Mouse (Mus musculus): ENCODE results near the gene Rock2. TPM values are rescaled to one million over a fixed set of nuclear protein-coding genes. Genes with fewer than 3 reads are reported as not detected.
A peak's percentile ranks its signal among the peaks of the same experiment; 100 is the strongest.

The Rock2 gene
- polyA plus RNA-seq, 1 experiment from 2014 or later = 15.6 TPM

DNA sequence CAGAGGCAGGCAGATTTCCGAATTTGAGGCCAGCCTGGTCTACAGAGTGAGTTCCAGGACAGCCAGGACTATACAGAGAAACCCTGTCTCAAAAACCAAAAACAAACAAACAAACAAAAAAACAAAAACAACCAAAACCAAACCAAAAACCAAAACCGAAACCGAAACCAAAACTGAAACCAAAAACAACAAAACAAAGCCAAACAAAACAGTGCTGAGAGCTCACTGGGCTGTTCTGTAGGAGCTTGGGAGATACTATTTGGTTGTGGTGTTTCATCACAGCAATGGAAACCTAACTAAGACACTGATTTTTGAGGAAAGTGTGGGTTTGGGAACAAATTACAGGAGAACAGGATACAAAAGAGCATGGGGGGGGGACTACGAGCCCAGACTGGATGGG lies 127.5 kb downstream of the Rock2 start:
- Histone ChIP-seq H3K9ac (replicated peaks; ENCODE audit: low read depth, low read length) (no peak overlapping the region), H3K27me3 (replicated peaks; ENCODE audit: control insufficient read depth, insufficient read depth, low read length) (no peaks in the 10 kb centered on the region), H3K4me3 (replicated peaks; ENCODE audit: low read length) (no peak overlapping the region), H3K9me3 (ENCODE audit: control insufficient read depth, low read length) (no peaks in the 10 kb centered on the region), H3K27ac (ENCODE audit: low read length) (no peak overlapping the region), H3K36me3 (ENCODE audit: control insufficient read depth, insufficient read depth) (no peaks in the 10 kb centered on the region), H3K4me1 (replicated peaks; ENCODE audit: control insufficient read depth, insufficient read depth, low read length) (no peaks in the 10 kb centered on the region), H3K4me2 (ENCODE audit: low read length) (no peak overlapping the region)
- ATAC-seq = no peak
- 83% methylated on average over 4 of the region's 4 CpGs for WGBS

DNA sequence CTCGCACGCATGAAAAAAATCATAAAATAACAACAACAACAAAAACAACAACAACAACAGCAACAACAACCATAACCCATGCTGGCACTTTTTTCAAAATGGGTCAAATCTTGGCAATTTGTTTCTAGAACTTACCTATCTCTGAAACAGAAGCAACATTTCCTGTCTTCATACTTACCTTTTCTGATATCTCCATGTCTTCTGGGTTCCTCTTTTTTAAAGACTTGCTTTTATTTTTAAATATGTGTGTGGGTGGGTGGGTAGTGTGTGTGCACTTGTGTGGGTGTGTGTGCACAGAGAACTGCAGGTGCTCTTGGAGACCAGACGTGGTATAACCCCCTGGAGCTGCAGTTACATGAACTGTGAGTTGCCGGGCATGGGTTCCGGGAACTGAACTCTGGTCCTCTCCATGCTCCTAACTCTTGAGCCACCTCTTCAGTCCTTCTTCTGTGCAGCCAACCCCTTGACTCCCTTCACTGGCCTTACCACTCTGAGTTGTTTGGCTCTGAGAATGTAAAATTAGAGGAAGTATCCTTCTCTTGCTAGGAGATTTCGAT lies 129.9 kb downstream of the Rock2 start:
- Histone ChIP-seq H3K9me3 (ENCODE audit: control insufficient read depth, low read length) (no peaks in the 10 kb centered on the region), H3K4me3 (replicated peaks; ENCODE audit: low read length) (no peak overlapping the region), H3K36me3 (ENCODE audit: control insufficient read depth, insufficient read depth) (no peaks in the 10 kb centered on the region), H3K4me2 (ENCODE audit: low read length) (no peak overlapping the region), H3K4me1 (replicated peaks; ENCODE audit: control insufficient read depth, insufficient read depth, low read length) (no peaks in the 10 kb centered on the region), H3K27me3 (replicated peaks; ENCODE audit: control insufficient read depth, insufficient read depth, low read length) (no peaks in the 10 kb centered on the region), H3K9ac (replicated peaks; ENCODE audit: low read depth, low read length) (no peak overlapping the region), H3K27ac (ENCODE audit: low read length) (no peak overlapping the region)
- ATAC-seq = no peak
- WGBS = 94% methylated on average over 6 of the region's 6 CpGs

DNA sequence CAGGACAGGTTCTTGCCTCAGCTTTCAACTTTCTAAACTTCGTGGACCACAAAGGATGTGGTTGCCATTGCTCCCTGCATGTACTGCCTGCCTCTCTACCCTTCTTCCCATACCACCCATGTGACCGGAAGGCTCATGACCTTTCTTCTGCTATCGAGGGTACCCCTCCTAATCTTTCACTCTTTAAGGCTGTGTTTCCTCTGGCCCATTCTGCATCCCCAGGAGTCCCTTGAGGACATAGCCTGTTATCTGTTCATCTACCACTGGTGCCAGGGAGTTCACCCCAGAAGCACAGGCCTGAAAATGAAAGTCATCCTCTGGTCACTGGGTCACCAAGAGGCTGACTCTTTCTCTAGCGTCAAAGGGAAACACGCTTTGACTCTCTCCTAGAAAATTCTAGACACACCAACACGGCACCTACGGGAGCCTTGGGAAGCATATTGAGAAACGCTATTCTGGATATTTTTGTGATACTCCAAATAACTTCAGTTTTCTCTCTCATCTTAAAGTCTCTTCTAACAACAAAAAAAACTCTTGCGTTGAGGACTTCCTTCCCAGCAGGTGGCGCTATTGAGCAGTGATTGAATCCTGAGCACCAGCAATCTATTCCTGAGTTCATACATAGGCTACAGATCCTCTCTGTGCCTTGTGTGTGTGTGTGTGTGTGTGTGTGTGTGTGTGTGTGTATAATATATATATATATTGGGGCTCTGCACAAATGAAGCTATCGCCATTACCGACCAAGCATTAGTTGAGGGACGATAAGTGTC lies 138.2 kb downstream of the Rock2 start:
- no peak overlapping the region for H3K27ac ChIP-seq (ENCODE audit: low read length)
- no peaks in the 10 kb centered on the region for H3K36me3 ChIP-seq (ENCODE audit: control insufficient read depth, insufficient read depth)
- WGBS = 41% methylated on average over 13 of the region's 13 CpGs
- H3K4me1 ChIP-seq (replicated peaks; ENCODE audit: control insufficient read depth, insufficient read depth, low read length) = peaks cover 15% of the 10 kb centered on the region; the same call in 1 of the 2 replicates
- peak; percentile 70 for ATAC-seq
- no peak overlapping the region for H3K4me2 ChIP-seq (ENCODE audit: low read length)
- H3K9ac ChIP-seq (replicated peaks; ENCODE audit: low read depth, low read length) = no peak overlapping the region
- H3K9me3 ChIP-seq (ENCODE audit: control insufficient read depth, low read length) = no peaks in the 10 kb centered on the region
- H3K27me3 ChIP-seq (replicated peaks; ENCODE audit: control insufficient read depth, insufficient read depth, low read length) = no peaks in the 10 kb centered on the region
- H3K4me3 ChIP-seq (replicated peaks; ENCODE audit: low read length) = no peak overlapping the region

DNA sequence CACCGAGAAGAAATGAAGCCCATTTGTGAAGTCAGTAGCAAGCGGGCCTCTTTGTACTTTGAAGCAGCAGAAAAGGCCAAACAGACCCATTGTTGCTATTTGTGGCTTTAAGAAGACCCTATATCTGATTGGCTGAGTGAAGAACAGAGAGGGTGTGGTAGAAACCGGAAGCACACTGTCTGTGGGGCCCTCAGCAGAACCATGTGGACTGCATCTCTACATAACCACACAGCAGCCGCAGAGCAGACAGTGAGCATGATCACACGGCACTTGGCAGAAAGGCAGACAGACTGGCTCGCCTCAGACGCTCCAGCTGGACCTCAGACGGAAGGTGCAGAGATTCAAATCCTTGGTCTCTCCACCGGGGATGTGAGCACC lies 138.8 kb downstream of the Rock2 start:
- ATAC-seq = peak; percentile 38
- Histone ChIP-seq H3K9me3 (ENCODE audit: control insufficient read depth, low read length) (no peaks in the 10 kb centered on the region), H3K27ac (ENCODE audit: low read length) (no peak overlapping the region), H3K4me3 (replicated peaks; ENCODE audit: low read length) (no peak overlapping the region), H3K9ac (replicated peaks; ENCODE audit: low read depth, low read length) (no peak overlapping the region), H3K36me3 (ENCODE audit: control insufficient read depth, insufficient read depth) (no peaks in the 10 kb centered on the region), H3K4me2 (ENCODE audit: low read length) (no peak overlapping the region), H3K27me3 (replicated peaks; ENCODE audit: control insufficient read depth, insufficient read depth, low read length) (no peaks in the 10 kb centered on the region), H3K4me1 (replicated peaks; ENCODE audit: control insufficient read depth, insufficient read depth, low read length) (peaks cover 15% of the 10 kb centered on the region; the same call in 1 of the 2 replicates)
- 61% methylated on average over 9 of the region's 9 CpGs for WGBS

DNA sequence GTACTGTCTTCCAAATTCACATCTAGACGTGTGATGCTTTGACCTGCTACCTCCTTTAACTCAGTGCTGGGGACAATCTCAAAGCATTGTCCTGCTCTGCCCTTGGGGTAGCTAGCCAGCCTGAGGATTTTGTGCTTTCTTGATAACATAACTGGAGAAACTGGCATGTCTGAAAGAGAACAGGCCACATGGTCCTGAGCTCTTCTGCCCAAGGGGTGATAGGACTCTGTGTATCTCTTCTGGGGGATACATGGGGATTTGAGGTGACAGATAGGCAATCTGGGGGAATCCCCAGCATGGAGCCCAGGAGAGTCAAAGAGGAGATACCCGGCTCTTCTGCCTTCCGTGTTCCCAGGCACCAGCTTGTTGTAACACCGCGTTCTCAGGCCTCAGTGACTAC lies 140.0 kb downstream of the Rock2 start:
- H3K4me1 ChIP-seq (replicated peaks; ENCODE audit: control insufficient read depth, insufficient read depth, low read length) = peaks cover 15% of the 10 kb centered on the region; the same call in 1 of the 2 replicates
- no peaks in the 10 kb centered on the region for H3K36me3 ChIP-seq (ENCODE audit: control insufficient read depth, insufficient read depth)
- H3K4me3 ChIP-seq (replicated peaks; ENCODE audit: low read length) = no peak overlapping the region
- no peak for ATAC-seq
- H3K9me3 ChIP-seq (ENCODE audit: control insufficient read depth, low read length) = no peaks in the 10 kb centered on the region
- H3K27ac ChIP-seq (ENCODE audit: low read length) = no peak overlapping the region
- no peak overlapping the region for H3K9ac ChIP-seq (replicated peaks; ENCODE audit: low read depth, low read length)
- H3K27me3 ChIP-seq (replicated peaks; ENCODE audit: control insufficient read depth, insufficient read depth, low read length) = no peaks in the 10 kb centered on the region
- WGBS = 79% methylated on average over 5 of the region's 5 CpGs
- no peak overlapping the region for H3K4me2 ChIP-seq (ENCODE audit: low read length)

DNA sequence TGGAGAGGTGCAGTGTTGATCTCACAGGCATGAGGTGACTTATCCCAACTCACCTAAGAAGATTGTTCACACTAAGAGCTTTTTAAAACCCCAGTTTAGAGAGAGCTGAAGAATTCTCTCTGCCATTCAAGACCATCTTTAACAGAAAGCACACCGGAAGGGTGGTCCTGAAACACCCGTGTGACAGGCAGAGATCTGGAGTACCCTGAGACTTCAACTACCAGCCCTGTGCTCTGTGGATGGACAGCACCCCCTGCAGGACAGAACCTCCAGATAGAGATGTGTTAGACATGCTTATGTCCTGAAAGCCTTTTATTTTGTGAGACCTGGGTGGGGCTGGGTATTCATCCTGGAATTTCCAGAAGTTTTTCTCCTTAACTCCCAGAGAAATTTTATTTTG lies 140.4 kb downstream of the Rock2 start:
- no peaks in the 10 kb centered on the region for H3K9me3 ChIP-seq (ENCODE audit: control insufficient read depth, low read length)
- no peak overlapping the region for H3K9ac ChIP-seq (replicated peaks; ENCODE audit: low read depth, low read length)
- no peaks in the 10 kb centered on the region for H3K36me3 ChIP-seq (ENCODE audit: control insufficient read depth, insufficient read depth)
- no peak overlapping the region for H3K27ac ChIP-seq (ENCODE audit: low read length)
- ATAC-seq = no peak
- H3K27me3 ChIP-seq (replicated peaks; ENCODE audit: control insufficient read depth, insufficient read depth, low read length) = no peaks in the 10 kb centered on the region
- H3K4me1 ChIP-seq (replicated peaks; ENCODE audit: control insufficient read depth, insufficient read depth, low read length) = peaks cover 15% of the 10 kb centered on the region; the same call in 1 of the 2 replicates
- no peak overlapping the region for H3K4me3 ChIP-seq (replicated peaks; ENCODE audit: low read length)
- 64% methylated on average over 2 of the region's 2 CpGs for WGBS
- H3K4me2 ChIP-seq (ENCODE audit: low read length) = no peak overlapping the region

DNA sequence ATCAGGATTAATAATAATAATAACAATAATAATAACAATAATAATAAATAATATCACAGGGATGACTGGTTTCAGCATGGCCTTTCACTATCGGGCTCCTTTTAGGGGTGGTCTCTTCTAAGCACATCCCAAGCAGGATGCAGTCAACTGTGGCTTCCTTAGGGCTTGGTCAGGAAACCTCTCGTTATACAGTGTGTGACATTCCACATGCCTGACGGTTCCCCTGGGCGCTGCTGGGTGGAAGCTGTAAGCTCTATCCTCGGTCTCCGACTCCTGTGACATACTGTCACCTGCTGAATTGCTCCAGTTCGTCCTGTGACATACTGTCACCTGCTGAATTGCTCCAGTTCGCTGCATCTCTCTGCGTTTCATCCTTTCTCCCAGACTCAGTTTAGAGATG lies 141.8 kb downstream of the Rock2 start:
- no peak for ATAC-seq
- Histone ChIP-seq H3K27ac (ENCODE audit: low read length) (no peak overlapping the region), H3K27me3 (replicated peaks; ENCODE audit: control insufficient read depth, insufficient read depth, low read length) (no peaks in the 10 kb centered on the region), H3K9me3 (ENCODE audit: control insufficient read depth, low read length) (no peaks in the 10 kb centered on the region), H3K9ac (replicated peaks; ENCODE audit: low read depth, low read length) (no peak overlapping the region), H3K4me3 (replicated peaks; ENCODE audit: low read length) (no peak overlapping the region), H3K4me2 (ENCODE audit: low read length) (no peak overlapping the region), H3K4me1 (replicated peaks; ENCODE audit: control insufficient read depth, insufficient read depth, low read length) (peaks cover 15% of the 10 kb centered on the region; the same call in 1 of the 2 replicates), H3K36me3 (ENCODE audit: control insufficient read depth, insufficient read depth) (no peaks in the 10 kb centered on the region)
- WGBS = 56% methylated on average over 9 of the region's 9 CpGs

DNA sequence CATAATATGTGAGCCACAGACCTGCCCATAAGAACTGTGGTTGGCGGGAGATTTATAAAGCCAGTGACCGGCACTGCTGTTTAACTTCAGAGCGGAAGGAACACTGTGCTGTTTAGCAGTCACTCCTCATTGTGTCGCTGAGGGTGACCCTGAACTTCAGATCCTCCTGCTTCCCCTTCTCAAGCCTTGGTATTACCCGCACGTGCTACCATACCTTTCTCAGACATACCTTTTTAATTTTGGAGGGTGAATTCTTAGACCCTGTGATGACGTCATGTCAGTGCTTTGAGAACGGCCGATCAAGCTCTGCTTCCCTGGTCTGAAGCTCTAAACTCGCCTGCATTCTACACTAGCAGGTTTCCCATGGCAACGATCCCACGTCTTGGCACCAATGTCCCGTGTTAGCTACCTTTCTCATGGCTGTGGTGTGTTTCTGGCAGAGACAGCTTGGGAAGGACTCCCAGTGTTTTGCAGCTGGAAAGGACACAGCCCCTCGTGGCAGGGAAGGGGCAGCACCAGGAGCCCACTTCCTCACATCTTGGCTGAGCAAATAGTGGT lies 142.4 kb downstream of the Rock2 start:
- Histone ChIP-seq H3K27ac (ENCODE audit: low read length) (no peak overlapping the region), H3K36me3 (ENCODE audit: control insufficient read depth, insufficient read depth) (no peaks in the 10 kb centered on the region), H3K9me3 (ENCODE audit: control insufficient read depth, low read length) (no peaks in the 10 kb centered on the region), H3K4me2 (ENCODE audit: low read length) (no peak overlapping the region), H3K4me3 (replicated peaks; ENCODE audit: low read length) (no peak overlapping the region), H3K27me3 (replicated peaks; ENCODE audit: control insufficient read depth, insufficient read depth, low read length) (no peaks in the 10 kb centered on the region), H3K4me1 (replicated peaks; ENCODE audit: control insufficient read depth, insufficient read depth, low read length) (peaks cover 15% of the 10 kb centered on the region; the same call in 1 of the 2 replicates), H3K9ac (replicated peaks; ENCODE audit: low read depth, low read length) (no peak overlapping the region)
- ATAC-seq = no peak
- 41% methylated on average over 14 of the region's 14 CpGs for whole genome bisulfite sequencing

All from forebrain, embryonic 16.5 days (tissue).